Mouse (Mus musculus) bone marrow macrophage, adult 2 months (primary cell): ENCODE data around the gene C2cd3.

Experiments used
- CTCF ChIP-seq: IDR thresholded peaks from 2 replicates; pipeline ENCODE4 v1.5.1; 2012; ENCODE audit warnings: low read depth, mild to moderate bottlenecking, low read length, moderate library complexity
- POLR2A ChIP-seq: IDR thresholded peaks from 2 replicates; pipeline ENCODE4 v1.6.1; 2012; ENCODE audit warnings: mild to moderate bottlenecking, low read depth, low read length, borderline replicate concordance

DNA sequence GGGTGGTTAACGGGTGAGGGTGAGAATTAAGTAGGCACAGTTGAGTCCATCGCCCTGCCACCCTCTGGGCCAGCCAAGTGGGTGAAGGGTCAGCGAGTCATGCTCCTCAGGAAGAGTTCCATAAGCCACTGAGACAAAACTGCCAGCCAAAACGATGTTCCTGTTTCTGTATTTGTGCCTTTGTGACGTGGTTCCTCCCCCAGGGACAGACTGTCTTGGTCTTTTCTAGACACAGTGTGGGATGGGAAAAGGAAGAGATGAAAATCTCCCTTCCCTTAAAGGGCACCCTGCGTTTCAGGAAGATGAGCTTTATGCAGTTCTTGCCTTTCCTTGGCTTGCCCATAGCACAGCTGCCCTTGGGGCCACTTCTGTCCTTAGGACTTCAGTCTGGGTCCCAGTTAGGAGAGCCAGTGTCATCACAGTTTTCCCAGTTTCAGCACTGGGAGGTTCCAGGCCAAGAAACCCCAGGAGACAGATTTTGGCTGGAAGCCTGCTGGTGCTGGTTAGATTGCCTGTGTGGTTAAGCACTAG is 89.7 kb downstream of the C2cd3 start:
- TF ChIP-seq CTCF (no peak), POLR2A (no peak)
